Mouse (Mus musculus): ENCODE data around the gene Edf1.

The Edf1 gene

GRCm38 (mm10) chr2:25583120-25583481, 25.5 kb downstream of the Edf1 start:
- DNase-seq, result no peak

GRCm38 (mm10) chr2:25583571-25583970, 25.9 kb downstream of the Edf1 start:
- no peak for DNase-seq

- no peak for DNase-seq
These were observed 26.5 kb downstream of the Edf1 start for GRCm38 (mm10) chr2:25584152-25584551.

- no peak for DNase-seq
These were observed 27.2 kb downstream of the Edf1 start for GRCm38 (mm10) chr2:25584856-25585255.

- no peak for DNase-seq
These were observed 28.0 kb downstream of the Edf1 start for GRCm38 (mm10) chr2:25585601-25586000.

GRCm38 (mm10) chr2:25587290-25587689, 29.6 kb downstream of the Edf1 start:
- DNase-seq, result no peak

- no peak for DNase-seq
These were observed 30.7 kb downstream of the Edf1 start for GRCm38 (mm10) chr2:25588227-25588907.

GRCm38 (mm10) chr2:25591863-25592262, 34.2 kb downstream of the Edf1 start:
- DNase-seq, result peak; percentile 42 to 61

GRCm38 (mm10) chr2:25596765-25597510, 39.3 kb downstream of the Edf1 start:
- no peak for DNase-seq

- DNase-seq, result no peak
These were observed 41.1 kb downstream of the Edf1 start for GRCm38 (mm10) chr2:25598749-25599148.

GRCm38 (mm10) chr2:25600037-25600436, 42.4 kb downstream of the Edf1 start:
- no peak for DNase-seq

GRCm38 (mm10) chr2:25602526-25602925, 44.9 kb downstream of the Edf1 start:
- no peak for DNase-seq

GRCm38 (mm10) chr2:25607761-25608622, 50.3 kb downstream of the Edf1 start, which contains the start of gene Rabl6:
TSS of gene Rabl6 (minus strand) at chr2:25608521.
- DNase-seq, result peak; percentile 87 to 88

- DNase-seq, result no peak
These were observed 51.0 kb downstream of the Edf1 start for GRCm38 (mm10) chr2:25608671-25609070.

Measured in lung, adult 18-20 months (tissue).